Mouse (Mus musculus) embryonic stem cell, embryonic (primary cell): Measurements from ENCODE around the gene Fbln7.

Experiments
- CTCF ChIA-PET, 4 experiments: fragments of 300-600 bp in 2 of 4; fragments of 350-600 bp in 2 of 4; sonication (Branson Sonifier 250); formaldehyde crosslinking; loops; one replicate each; lab custom pipeline; 2022; ENCODE audit warnings: inconsistent platforms in 2 of 4; lab: Charles Lee
- POLR2A ChIA-PET, 4 experiments: fragments of 300-600 bp in 2 of 4; fragments of 350-600 bp in 2 of 4; sonication (Branson Sonifier 250); formaldehyde crosslinking; loops; one replicate each; lab custom pipeline; 2022; ENCODE audit warnings: antibody characterized with exemption in 4 of 4, inconsistent platforms in 1 of 4; lab: Charles Lee

The Fbln7 gene

DNA sequence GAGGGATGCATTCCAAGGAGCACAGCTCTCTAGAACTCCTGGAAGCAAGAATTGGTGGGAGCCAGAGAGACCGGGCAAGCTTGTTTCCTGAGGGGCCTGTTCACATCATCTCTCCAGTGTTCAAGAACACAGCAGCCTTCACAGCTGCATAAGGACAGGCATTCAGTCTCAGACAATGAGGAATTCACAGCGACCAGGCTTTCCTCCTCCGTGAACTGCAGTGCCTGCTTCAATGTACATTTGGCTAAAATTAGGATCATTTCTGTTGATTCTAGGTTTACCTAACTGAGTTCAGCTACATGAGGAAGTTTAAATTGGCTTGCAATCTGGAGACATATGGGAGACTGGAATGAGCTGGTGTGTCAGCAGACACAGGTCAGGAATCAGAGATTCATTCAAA is 53.7 kb downstream of the Fbln7 start:
- ChIA-PET POLR2A (interaction anchor here in 1 of 4 experiments (0.9 to 1.7 kb wide), 4 partner anchors 50 to 275 kb away, joined by 3 to 5 read pairs (median 3); partner anchors contain the start of genes Ttl and Zc3h6), CTCF (interaction anchor here in 1 of 4 experiments (0.6 kb wide), 1 partner anchor 438 kb away, joined by 4 read pairs; no protein-coding TSS in a partner anchor)

DNA sequence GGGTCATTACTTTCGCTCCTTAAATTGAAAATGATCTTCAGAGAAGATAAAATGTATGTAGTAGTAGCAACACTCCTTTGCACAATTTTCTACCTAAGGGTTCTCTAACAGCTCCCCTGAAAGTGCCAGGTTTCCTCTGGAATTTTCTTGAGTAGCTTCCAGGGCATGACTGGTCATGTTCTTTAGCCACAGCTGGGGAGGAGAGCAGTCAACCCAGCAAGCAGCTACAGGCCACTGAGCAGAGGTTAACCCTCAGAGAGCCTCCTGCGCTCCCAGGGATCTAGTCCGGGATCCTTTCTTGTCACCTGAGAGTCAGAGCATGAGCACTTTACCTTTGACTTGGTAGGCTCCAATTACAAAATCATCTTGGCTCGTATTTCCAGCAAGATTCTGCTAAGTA is 62.0 kb downstream of the Fbln7 start:
- POLR2A ChIA-PET = interaction anchor here in 1 of 4 experiments (1.0 kb wide), 1 partner anchor 18 kb away, joined by 3 read pairs; no protein-coding TSS in a partner anchor
- CTCF ChIA-PET = interaction anchor here in 1 of 4 experiments (1.4 kb wide), 1 partner anchor 227 kb away, joined by 3 read pairs; no protein-coding TSS in a partner anchor

DNA sequence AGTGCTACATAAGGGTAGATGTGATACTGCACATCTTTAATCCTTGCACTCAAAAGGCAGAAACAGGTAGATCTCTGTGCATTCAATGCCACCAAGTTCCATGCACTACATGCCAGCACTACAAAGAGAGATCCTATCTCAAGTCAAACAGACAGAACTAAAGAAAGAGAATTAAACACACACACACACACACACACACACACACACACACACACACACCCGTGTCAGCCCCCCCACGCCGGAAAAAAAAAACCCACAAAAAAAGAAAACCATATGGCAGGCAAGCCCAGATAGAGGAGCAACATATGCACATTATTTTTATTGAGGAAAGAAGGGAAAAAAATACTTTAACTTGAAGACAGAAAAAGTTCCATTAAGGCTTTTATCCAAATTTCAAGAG is 65.7 kb downstream of the Fbln7 start:
- POLR2A ChIA-PET = interaction anchor here in 1 of 4 experiments (0.7 to 1.5 kb wide), 2 partner anchors 16 to 110 kb away, joined by 3 read pairs; no protein-coding TSS in a partner anchor
- CTCF ChIA-PET = no interaction called here

DNA sequence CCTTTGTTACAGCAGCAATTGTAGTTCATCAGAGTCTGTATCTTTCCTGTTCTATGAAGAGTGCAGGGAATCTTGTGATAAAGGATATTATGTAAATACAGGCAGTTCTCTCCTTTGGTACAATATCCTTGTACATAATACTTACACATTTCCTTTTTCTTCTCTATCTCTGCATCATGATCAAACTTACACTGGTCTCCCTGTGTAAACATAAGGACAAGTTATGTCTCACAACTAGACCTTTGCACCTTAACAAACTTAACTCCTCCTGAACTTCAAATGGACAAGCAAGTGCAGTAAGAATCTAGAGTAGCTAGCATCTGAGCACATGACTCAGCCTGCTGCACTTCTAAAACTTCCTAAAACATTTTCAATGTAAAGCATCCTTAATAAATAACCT is 67.9 kb downstream of the Fbln7 start:
- ChIA-PET CTCF (no interaction called here), POLR2A (no interaction called here)

DNA sequence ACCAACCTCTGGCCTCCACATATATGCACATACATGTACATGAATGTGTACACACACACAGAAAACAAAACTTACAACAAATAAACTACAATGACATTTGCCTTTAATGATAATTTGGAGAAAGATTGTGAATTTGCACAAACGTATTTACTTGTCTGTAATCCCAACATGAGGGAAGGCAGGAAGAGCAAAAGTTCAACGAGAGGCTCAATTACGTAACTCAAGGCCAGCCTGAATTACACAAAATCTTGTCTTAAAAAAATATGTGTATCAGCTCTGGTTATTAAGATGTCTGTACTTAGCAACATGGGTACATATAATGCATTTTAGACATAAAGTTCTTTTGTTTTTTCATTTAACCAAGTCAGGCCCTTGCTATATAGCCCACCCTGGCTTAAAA is 73.5 kb downstream of the Fbln7 start:
- ChIA-PET POLR2A (interaction anchor here in 2 of 4 experiments (0.6 to 1.1 kb wide), 3 partner anchors 26 to 960 kb away, joined by 3 to 5 read pairs (median 3); no protein-coding TSS in a partner anchor), CTCF (no interaction called here)

DNA sequence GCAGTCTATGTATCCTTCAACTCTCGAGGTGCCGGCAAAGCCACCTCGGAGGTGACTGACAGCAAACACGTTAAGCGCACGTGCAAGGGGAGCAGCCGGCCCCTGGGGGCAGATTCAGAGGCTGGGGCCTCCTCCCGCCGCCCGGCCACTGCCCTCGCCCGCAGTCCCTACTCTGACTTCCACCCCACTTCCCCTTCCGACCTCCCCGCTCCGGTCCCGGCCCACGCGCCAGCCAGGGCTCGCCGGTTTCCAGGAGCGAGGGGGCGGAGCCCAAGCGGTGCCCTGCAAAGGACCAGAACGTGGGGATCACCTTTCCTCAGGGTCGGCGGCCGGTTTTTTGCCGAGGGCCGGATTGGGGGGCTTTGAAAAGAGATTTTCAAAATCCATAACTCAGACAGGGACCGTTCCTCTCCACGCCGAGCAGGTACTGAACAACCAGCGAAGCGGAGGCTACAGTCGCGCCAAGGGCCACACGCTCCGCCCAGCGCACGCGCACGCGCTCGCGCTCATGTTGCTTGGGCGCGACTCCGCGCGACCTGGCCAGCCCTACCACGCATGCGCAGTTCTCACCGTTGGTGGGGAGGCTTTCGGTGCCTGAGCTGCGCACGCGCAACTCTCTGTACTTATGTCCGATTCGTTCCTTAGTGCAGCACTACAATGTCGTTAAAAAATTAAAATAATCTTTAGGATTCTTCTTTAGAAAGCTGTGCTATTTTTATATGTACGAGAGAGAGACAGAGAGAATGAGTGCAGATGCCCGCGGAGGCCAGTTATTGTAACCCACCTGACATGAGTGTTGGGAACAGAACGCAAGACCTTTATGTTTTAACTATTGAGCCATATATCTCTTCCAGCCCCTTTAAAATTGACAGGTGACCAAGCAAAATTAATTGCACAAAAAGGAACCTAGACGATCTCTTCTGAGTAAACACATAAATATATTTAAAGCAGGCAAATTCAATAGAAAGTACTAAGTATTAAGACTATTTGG is 81.1 kb downstream of the Fbln7 start, which contains the start of gene Zc3h8:
Gene Zc3h8 (minus strand): TSS at position 540 of the 991 bp plus-strand sequence.
- POLR2A ChIA-PET = interaction anchor here in 3 of 4 experiments (0.6 to 2.9 kb wide), 12 partner anchors 11 to 314 kb away, joined by 3 to 15 read pairs (median 4); partner anchors contain the start of genes Gm10762 (in 1 of the 3), Slc20a1 (in 1 of the 3), Ttl (in 1 of the 3) and Zc3h6 (in 1 of the 3)
- CTCF ChIA-PET = no interaction called here
